In genomic region chr2:158229503-158229892, GRCm38 (mm10) we compare ENCODE assay signal across 10 mouse cellular contexts. TPM values are rescaled to one million over a fixed set of nuclear protein-coding genes. Genes with fewer than 3 reads are reported as not detected.
A peak's percentile ranks its signal among the peaks of the same experiment; 100 is the strongest.
DNase-seq lines count a peak whose midpoint lies in the region; ATAC-seq and TF ChIP-seq lines count a peak whose summit lies in the region.
"Had no signal": no experiment of that assay in that cellular context is flagged by ENCODE, and none has a peak within 500 bp of the region (broad histone marks: within the 10 kb centered on the region; RNA-seq: fewer than 3 reads in every experiment).

No protein-coding gene starts in this region.

- no peak for DNase-seq in kidney, adult 11 months
- DNase-seq in hindbrain, postnatal 0 days (ENCODE audit: low spot score) = no peak
- DNase-seq in adrenal gland, postnatal 10 days = no peak
- no peak for DNase-seq in layer of hippocampus, adult 9-10 months (ENCODE audit: low spot score)
- DNase-seq in lung, adult 18-20 months = no peak

- 0 out of 2 replicates have a peak, but pooled peaks cover 14% of the 10 kb centered on the region for H3K4me1 ChIP-seq in kidney, embryonic 14.5 days (ENCODE audit: control insufficient read depth, insufficient read depth, low read length)
- peaks cover 40% of the 10 kb centered on the region for H3K4me1 ChIP-seq in embryonic facial prominence, embryonic 13.5 days
- peaks cover 10% of the 10 kb centered on the region; the same call in 1 of the 2 replicates for H3K4me1 ChIP-seq in hindbrain, postnatal 0 days (ENCODE audit: insufficient read depth, low read length)
- H3K4me1 ChIP-seq in midbrain, embryonic 15.5 days = peaks cover 19% of the 10 kb centered on the region

- H3K27ac ChIP-seq in kidney, embryonic 14.5 days (ENCODE audit: low read depth, low read length) = 0 out of 2 replicates have a peak overlapping the region, but pooled peaks have one; percentile 56
- peak overlapping the region; percentile 77; the same call in 1 of the 2 replicates for H3K27ac ChIP-seq in embryonic facial prominence, embryonic 13.5 days
- H3K27ac ChIP-seq in hindbrain, postnatal 0 days = peak overlapping the region; percentile 23; the same call in 1 of the 2 replicates
- H3K27ac ChIP-seq in midbrain, embryonic 15.5 days = peak overlapping the region; percentile 26

- peak overlapping the region; percentile 91 for H3K4me2 ChIP-seq in kidney, embryonic 14.5 days (replicated peaks; ENCODE audit: low read depth, low read length)
- H3K4me2 ChIP-seq in embryonic facial prominence, embryonic 13.5 days = peak overlapping the region; percentile 79
- H3K4me2 ChIP-seq in hindbrain, postnatal 0 days (ENCODE audit: low read depth, low read length) = peak overlapping the region; percentile 68
- peak overlapping the region; percentile 92 for H3K4me2 ChIP-seq in midbrain, embryonic 15.5 days

- WGBS in kidney, embryonic 14.5 days = 31% methylated on average over 7 of the region's 7 CpGs
- 26% methylated on average over 7 of the region's 7 CpGs for WGBS in embryonic facial prominence, embryonic 13.5 days
- WGBS in hindbrain, postnatal 0 days = 21% methylated on average over 7 of the region's 7 CpGs
- WGBS in midbrain, embryonic 15.5 days = 26% methylated on average over 7 of the region's 7 CpGs

- no peaks in the 10 kb centered on the region for H3K9me3 ChIP-seq in kidney, embryonic 14.5 days (ENCODE audit: control insufficient read depth, low read length)
- no peaks in the 10 kb centered on the region for H3K9me3 ChIP-seq in embryonic facial prominence, embryonic 13.5 days
- no peaks in the 10 kb centered on the region for H3K9me3 ChIP-seq in hindbrain, postnatal 0 days (ENCODE audit: low read length)
- no peaks in the 10 kb centered on the region for H3K9me3 ChIP-seq in midbrain, embryonic 15.5 days

- TF ChIP-seq CTCF in hindbrain, postnatal 0 days (IDR thresholded peaks at IDR 0.05; ENCODE audit: low read depth) = no peak

- H3K4me3 ChIP-seq in kidney, embryonic 14.5 days (ENCODE audit: low read length) = peak overlapping the region; percentile 45
- peak overlapping the region; percentile 52 for H3K4me3 ChIP-seq in embryonic facial prominence, embryonic 13.5 days
- peak overlapping the region; percentile 41 for H3K4me3 ChIP-seq in hindbrain, postnatal 0 days (ENCODE audit: low read length)
- H3K4me3 ChIP-seq in midbrain, embryonic 15.5 days = peak overlapping the region; percentile 45

- H3K27me3 ChIP-seq in kidney, embryonic 14.5 days (ENCODE audit: control insufficient read depth, insufficient read depth, low read length) = no peaks in the 10 kb centered on the region
- H3K27me3 ChIP-seq in embryonic facial prominence, embryonic 13.5 days = no peaks in the 10 kb centered on the region
- no peaks in the 10 kb centered on the region for H3K27me3 ChIP-seq in hindbrain, postnatal 0 days (ENCODE audit: insufficient read depth, low read length)
- H3K27me3 ChIP-seq in midbrain, embryonic 15.5 days (replicated peaks) = no peaks in the 10 kb centered on the region

- no peak; the same call in 1 of the 2 replicates for ATAC-seq in kidney, embryonic 14.5 days (ENCODE audit: low FRiP score, low TSS enrichment)
- ATAC-seq in embryonic facial prominence, embryonic 13.5 days (ENCODE audit: insufficient number of reproducible peaks, insufficient read depth, low FRiP score, low TSS enrichment, low read depth) = no peak
- ATAC-seq in hindbrain, postnatal 0 days = no peak
- peak; percentile 19; the same call in 1 of the 2 replicates for ATAC-seq in midbrain, embryonic 15.5 days (replicated peaks)

- H3K9ac ChIP-seq in kidney, embryonic 14.5 days (ENCODE audit: low read depth, low read length) = peak overlapping the region; percentile 59
- H3K9ac ChIP-seq in embryonic facial prominence, embryonic 13.5 days = peak overlapping the region; percentile 74
- H3K9ac ChIP-seq in hindbrain, postnatal 0 days (replicated peaks; ENCODE audit: low read length) = peak overlapping the region; percentile 44
- peak overlapping the region; percentile 32 for H3K9ac ChIP-seq in midbrain, embryonic 15.5 days

- no peaks in the 10 kb centered on the region for H3K36me3 ChIP-seq in kidney, embryonic 14.5 days (ENCODE audit: control insufficient read depth, insufficient read depth, low read length)
- no peaks in the 10 kb centered on the region for H3K36me3 ChIP-seq in embryonic facial prominence, embryonic 13.5 days
- no peaks in the 10 kb centered on the region for H3K36me3 ChIP-seq in hindbrain, postnatal 0 days (ENCODE audit: insufficient read depth, low read length)
- H3K36me3 ChIP-seq in midbrain, embryonic 15.5 days (replicated peaks) = no peaks in the 10 kb centered on the region

RNA-seq across cellular contexts. Expression of gene D630003M21Rik, which starts 0.5 kb away (rescaled TPM):
- polyA plus RNA-seq in kidney, embryonic 14.5 days (2014; fragmentation: Nextera tagmentation; extraction: Ambion mirVana) = 3.7 and 5.2 TPM in 2 replicates
- polyA plus RNA-seq in embryonic facial prominence, embryonic 13.5 days (2015; fragmentation: Nextera tagmentation; extraction: Ambion mirVana) = 7.5 and 7.6 TPM in 2 replicates
- total RNA-seq in hindbrain, postnatal 0 days (2014; rRNA removed) = 6.0 and 7.8 TPM in 2 replicates
- 1.8 and 2.3 TPM in 2 replicates for polyA plus RNA-seq in hindbrain, postnatal 0 days (2015; fragmentation: Nextera tagmentation; extraction: Ambion mirVana)
- 1.6 TPM in 2 replicates for polyA plus RNA-seq in midbrain, embryonic 15.5 days (2015; fragmentation: Nextera tagmentation; extraction: Ambion mirVana)
- total RNA-seq in adrenal gland, postnatal 10 days (2021) = 1 to 10 TPM; 2.6 to 3.3 TPM
- total RNA-seq: MEL; neutrophil, adult 5-6 weeks had no signal

RNA-seq across cellular contexts. Expression of gene Bpi, which starts 28.4 kb away (rescaled TPM):
- 0.19 TPM in 1 of 2 replicates, not detected in the other for polyA plus RNA-seq in kidney, embryonic 14.5 days (2014; fragmentation: Nextera tagmentation; extraction: Ambion mirVana)
- not detected in 2 replicates for polyA plus RNA-seq in embryonic facial prominence, embryonic 13.5 days (2015; fragmentation: Nextera tagmentation; extraction: Ambion mirVana)
- not detected in 2 replicates for total RNA-seq in hindbrain, postnatal 0 days (2014; rRNA removed)
- not detected in 2 replicates for polyA plus RNA-seq in hindbrain, postnatal 0 days (2015; fragmentation: Nextera tagmentation; extraction: Ambion mirVana)
- not detected in 2 replicates for polyA plus RNA-seq in midbrain, embryonic 15.5 days (2015; fragmentation: Nextera tagmentation; extraction: Ambion mirVana)
- not detected for total RNA-seq in adrenal gland, postnatal 10 days (2021)
- total RNA-seq: MEL; neutrophil, adult 5-6 weeks had no signal

Comparison
In these comparisons a context has a peak if more than half of its experiments do, and no peak if none do; other contexts are left out.
1. H3K27ac ChIP-seq: peak in every context shown above with its lines; median percentile 77 in embryonic facial prominence, embryonic 13.5 days; 56 in kidney, embryonic 14.5 days; 26 in midbrain, embryonic 15.5 days; 23 in hindbrain, postnatal 0 days.